8 mouse cellular contexts compared by ENCODE assay signal in genomic region chr13:22021581-22021980, GRCm38 (mm10). TPM values are rescaled to one million over a fixed set of nuclear protein-coding genes. Genes with fewer than 3 reads are reported as not detected.
DNase-seq lines count a peak whose midpoint lies in the region; ATAC-seq and TF ChIP-seq lines count a peak whose summit lies in the region.

No protein-coding gene starts in this region.

- no peaks in the 10 kb centered on the region for H3K9me3 ChIP-seq in heart, embryonic 14.5 days (ENCODE audit: control insufficient read depth, low read length)
- H3K9me3 ChIP-seq in liver, embryonic 16.5 days (replicated peaks; ENCODE audit: control insufficient read depth, low read length): no peaks in the 10 kb centered on the region

- H3K27me3 ChIP-seq in kidney, adult 2 months (replicated peaks; ENCODE audit: control insufficient read depth, insufficient read depth, low read length): peaks cover 3% of the 10 kb centered on the region; the same call in 1 of the 2 replicates
- H3K27me3 ChIP-seq in heart, embryonic 14.5 days (ENCODE audit: control insufficient read depth, insufficient read depth, low read length): peaks cover under 1% of the 10 kb centered on the region; the same call in 1 of the 2 replicates
- no peaks in the 10 kb centered on the region for H3K27me3 ChIP-seq in liver, embryonic 16.5 days (ENCODE audit: control insufficient read depth, insufficient read depth, low read depth, low read length)

- H3K4me1 ChIP-seq in kidney, adult 2 months (ENCODE audit: control insufficient read depth, insufficient read depth, low read length): no peaks in the 10 kb centered on the region
- H3K4me1 ChIP-seq in heart, embryonic 14.5 days (ENCODE audit: control insufficient read depth in 2 of 2, insufficient read depth in 2 of 2, low read length in 2 of 2): peaks cover 0 to 3% of the 10 kb centered on the region in 2 experiments; a peak in 1 of 4 replicates
- peaks cover 11% of the 10 kb centered on the region for H3K4me1 ChIP-seq in liver, embryonic 16.5 days (ENCODE audit: control insufficient read depth, low read depth, low read length)

- DNase-seq in kidney, adult 2 months: peak; percentile 33
- no peak for DNase-seq in kidney, adult 8-10 months
- DNase-seq in R1 (ENCODE audit: low read depth, low spot score): peak; percentile 49
- no peak for DNase-seq in adrenal gland, adult 2 months
- DNase-seq in urinary bladder, postnatal 10 days (ENCODE audit: low spot score): no peak
- DNase-seq in layer of hippocampus, postnatal 25 days (ENCODE audit: extremely low spot score in 1 of 2, low spot score in 1 of 2): no peak

- TF ChIP-seq POLR2A in kidney, adult 2 months (IDR thresholded peaks at IDR 0.05; ENCODE audit: low read depth, low read length): no peak

- no peak for ATAC-seq in heart, embryonic 14.5 days (ENCODE audit: insufficient number of reproducible peaks, insufficient read depth, low FRiP score, low read depth)
- peak; percentile 43 for ATAC-seq in liver, embryonic 16.5 days (ENCODE audit: low read depth)

- H3K4me2 ChIP-seq in heart, embryonic 14.5 days (ENCODE audit: low read length): peak overlapping the region; percentile 90
- peak overlapping the region; percentile 92 for H3K4me2 ChIP-seq in liver, embryonic 16.5 days (ENCODE audit: low read depth, low read length)

- H3K9ac ChIP-seq in heart, embryonic 14.5 days (ENCODE audit: low read length): peak overlapping the region; percentile 72
- peak overlapping the region; percentile 71 for H3K9ac ChIP-seq in liver, embryonic 16.5 days (ENCODE audit: low read depth, low read length)

- H3K4me3 ChIP-seq in kidney, adult 2 months (ENCODE audit: insufficient read depth, low read depth, low read length): peak overlapping the region; percentile 39
- H3K4me3 ChIP-seq in heart, embryonic 14.5 days (ENCODE audit: control insufficient read depth in 1 of 2, insufficient read depth in 1 of 2, low read depth in 1 of 2, low read length in 2 of 2): peak overlapping the region; percentile 58 to 59
- peak overlapping the region; percentile 70 for H3K4me3 ChIP-seq in liver, embryonic 16.5 days (ENCODE audit: low read depth, low read length)

- TF ChIP-seq CTCF in kidney, adult 2 months (conservative IDR thresholded peaks at IDR 0.05; ENCODE audit: insufficient read depth, insufficient read length, low read depth, low read length): no peak

- no peaks in the 10 kb centered on the region for H3K36me3 ChIP-seq in kidney, adult 2 months (ENCODE audit: control insufficient read depth, insufficient read depth, low read length)
- H3K36me3 ChIP-seq in heart, embryonic 14.5 days (ENCODE audit: control insufficient read depth, insufficient read depth, low read length): no peaks in the 10 kb centered on the region
- no peaks in the 10 kb centered on the region for H3K36me3 ChIP-seq in liver, embryonic 16.5 days (ENCODE audit: control insufficient read depth, insufficient read depth)

- H3K27ac ChIP-seq in kidney, adult 2 months (ENCODE audit: insufficient read depth, low read depth, low read length): no peak overlapping the region
- peak overlapping the region; percentile 8 to 42; a peak in 2 of 4 replicates for H3K27ac ChIP-seq in heart, embryonic 14.5 days (replicated peaks in 1 of 2; ENCODE audit: control insufficient read depth in 1 of 2, insufficient read depth in 1 of 2, low read depth in 2 of 2, low read length in 2 of 2)
- peak overlapping the region; percentile 70 for H3K27ac ChIP-seq in liver, embryonic 16.5 days (ENCODE audit: low read length)

- 4% methylated on average over 11 of the region's 11 CpGs for WGBS in kidney, adult 2 months
- under 1% methylated on average over 11 of the region's 11 CpGs for WGBS in heart, embryonic 14.5 days
- WGBS in liver, embryonic 16.5 days (ENCODE audit: insufficient replicate concordance): under 1% methylated on average over 11 of the region's 11 CpGs

RNA-seq across cellular contexts. Expression of gene Prss16, which starts 12.0 kb away (rescaled TPM):
- polyA plus RNA-seq in kidney, adult 2 months (2012; rRNA removed): 0.22 TPM in 1 of 2 replicates, not detected in the other
- 0.88 TPM in 1 of 2 replicates, not detected in the other for polyA plus RNA-seq in heart, embryonic 14.5 days (2014; fragmentation: Nextera tagmentation; extraction: Ambion mirVana)
- polyA plus RNA-seq in liver, embryonic 16.5 days (2015; fragmentation: Nextera tagmentation; extraction: Ambion mirVana): 0.54 and 0.72 TPM in 2 replicates
- total RNA-seq in adrenal gland, adult 2 months (2021): under 1 TPM in 1 of 2 experiments, not detected in 1; 0.61 TPM
- polyA plus RNA-seq in adrenal gland, adult 2 months (2012; rRNA removed): 0.35 and 1.0 TPM in 2 replicates
- under 1 TPM; 0.42 to 0.57 TPM for total RNA-seq in layer of hippocampus, postnatal 25 days (2021)

RNA-seq across cellular contexts. Expression of gene Hist1h2ah, which starts 13.8 kb away (rescaled TPM):
- 0.95 and 3.4 TPM in 2 replicates for polyA plus RNA-seq in kidney, adult 2 months (2012; rRNA removed)
- polyA plus RNA-seq in heart, embryonic 14.5 days (2014; fragmentation: Nextera tagmentation; extraction: Ambion mirVana): 2.9 and 6.8 TPM in 2 replicates
- polyA plus RNA-seq in liver, embryonic 16.5 days (2015; fragmentation: Nextera tagmentation; extraction: Ambion mirVana): 13.7 and 18.8 TPM in 2 replicates
- total RNA-seq in adrenal gland, adult 2 months (2021): 10 to 100 TPM; 14.2 to 18.9 TPM
- polyA plus RNA-seq in adrenal gland, adult 2 months (2012; rRNA removed): 1.0 and 16.0 TPM in 2 replicates
- total RNA-seq in layer of hippocampus, postnatal 25 days (2021): 10 to 100 TPM; 22.3 to 38.6 TPM

RNA-seq across cellular contexts. Expression of gene Hist1h2bk, which starts 14.1 kb away (rescaled TPM):
- polyA plus RNA-seq in kidney, adult 2 months (2012; rRNA removed): 4.2 and 6.0 TPM in 2 replicates
- 1.9 and 2.3 TPM in 2 replicates for polyA plus RNA-seq in heart, embryonic 14.5 days (2014; fragmentation: Nextera tagmentation; extraction: Ambion mirVana)
- polyA plus RNA-seq in liver, embryonic 16.5 days (2015; fragmentation: Nextera tagmentation; extraction: Ambion mirVana): 2.9 and 4.7 TPM in 2 replicates
- 10 to 100 TPM; 27.4 to 48.0 TPM for total RNA-seq in adrenal gland, adult 2 months (2021)
- 1.9 and 3.2 TPM in 2 replicates for polyA plus RNA-seq in adrenal gland, adult 2 months (2012; rRNA removed)
- total RNA-seq in layer of hippocampus, postnatal 25 days (2021): 10 to 100 TPM; 15.7 to 30.9 TPM

RNA-seq across cellular contexts. Expression of gene Hist1h4i, which starts 19.6 kb away (rescaled TPM):
- polyA plus RNA-seq in kidney, adult 2 months (2012; rRNA removed): 10.5 and 12.5 TPM in 2 replicates
- polyA plus RNA-seq in heart, embryonic 14.5 days (2014; fragmentation: Nextera tagmentation; extraction: Ambion mirVana): 8.1 and 9.3 TPM in 2 replicates
- 47.5 and 58.3 TPM in 2 replicates for polyA plus RNA-seq in liver, embryonic 16.5 days (2015; fragmentation: Nextera tagmentation; extraction: Ambion mirVana)
- 10 to 100 TPM; 48.5 to 52.2 TPM for total RNA-seq in adrenal gland, adult 2 months (2021)
- polyA plus RNA-seq in adrenal gland, adult 2 months (2012; rRNA removed): 11.4 and 12.7 TPM in 2 replicates
- total RNA-seq in layer of hippocampus, postnatal 25 days (2021): 10 to 100 TPM; 64.2 to 71.4 TPM

RNA-seq across cellular contexts. Expression of gene Hist1h2ag, which starts 21.2 kb away (rescaled TPM):
- polyA plus RNA-seq in kidney, adult 2 months (2012; rRNA removed): 0.76 TPM in 1 of 2 replicates, not detected in the other
- 9.7 and 11.2 TPM in 2 replicates for polyA plus RNA-seq in heart, embryonic 14.5 days (2014; fragmentation: Nextera tagmentation; extraction: Ambion mirVana)
- polyA plus RNA-seq in liver, embryonic 16.5 days (2015; fragmentation: Nextera tagmentation; extraction: Ambion mirVana): 13.1 and 20.8 TPM in 2 replicates
- 10 to 100 TPM; 14.1 to 18.2 TPM for total RNA-seq in adrenal gland, adult 2 months (2021)
- 0.45 TPM in 1 of 2 replicates, not detected in the other for polyA plus RNA-seq in adrenal gland, adult 2 months (2012; rRNA removed)
- 10 to 100 TPM in 1 of 2 experiments, 1 to 10 TPM in 1; 7.1 to 18.2 TPM for total RNA-seq in layer of hippocampus, postnatal 25 days (2021)

Comparison
In these comparisons a context has a peak if more than half of its experiments do, and no peak if none do; other contexts are left out.
1. DNase-seq: peak in kidney, adult 2 months (single experiment) and R1 (single experiment); none in kidney, adult 8-10 months (0 of 2), adrenal gland, adult 2 months (single experiment), urinary bladder, postnatal 10 days (single experiment) and layer of hippocampus, postnatal 25 days (0 of 2).
2. Peak in every context shown above with its lines, with median percentiles within 50 percentile points of each other: H3K4me3 ChIP-seq.